Mouse (Mus musculus) embryonic facial prominence, embryonic 10.5 days (tissue): ENCODE measurements around the gene Tmem94. TPM values are rescaled to one million over a fixed set of nuclear protein-coding genes. Genes with fewer than 3 reads are reported as not detected.

Experiments
- DNase-seq: peaks from one replicate; pipeline ENCODE4 v3.0.0-alpha.2; 2017; ENCODE audit warnings: low spot score
- H3K27ac ChIP-seq: fragments of 300-500 bp; sonication (generic); replicated peaks from 2 replicates; pipeline ENCODE4 v1.5.1; 2016; ENCODE audit warnings: mild to moderate bottlenecking
- H3K27me3 ChIP-seq: fragments of 300-500 bp; sonication (generic); replicated peaks from 2 replicates; pipeline ENCODE4 v1.6.1; 2016; ENCODE audit warnings: low read depth, mild to moderate bottlenecking; ENCODE audit not compliant: poor library complexity, severe bottlenecking
- H3K36me3 ChIP-seq: fragments of 300-500 bp; sonication (generic); replicated peaks from 2 replicates; pipeline ENCODE4 v1.6.1; 2016; ENCODE audit warnings: mild to moderate bottlenecking, moderate library complexity
- H3K4me1 ChIP-seq: fragments of 300-500 bp; sonication (generic); 2 replicates; pipeline ENCODE4 v1.6.1; 2016
- H3K4me3 ChIP-seq: fragments of 300-500 bp; sonication (generic); 2 replicates; pipeline ENCODE4 v1.5.1; 2016; ENCODE audit warnings: mild to moderate bottlenecking, moderate library complexity
- H3K9me3 ChIP-seq: fragments of 300-500 bp; sonication (generic); 2 replicates; pipeline ENCODE4 v1.6.1; 2016; ENCODE audit warnings: mild to moderate bottlenecking
- WGBS: fragments of 180-500 bp; shearing (Covaris S2); methylation state at CpG from one replicate; pipeline ENCODE4 v1.1.7; 2016; 5-methylcytosine and 5-hydroxymethylcytosine counted together
- polyA plus RNA-seq: library from polyadenylated mRNA; unstranded; fragments of >200 nt; fragmentation: Nextera tagmentation; extraction: Ambion mirVana; gene quantifications from 2 replicates; pipeline ENCODE4 v1.2.1, GENCODE M21; 2016

Gene Tmem94
- polyA plus RNA-seq, 1 experiment from 2014 or later, result 34.6 TPM

GRCm38 (mm10) chr11:115829036-115829435 is 63.8 kb downstream of the Tmem94 start:
- peaks cover 77% of the 10 kb centered on the region for H3K4me1 ChIP-seq
- H3K4me3 ChIP-seq, result peak overlapping the region; percentile 5; the same call in 1 of the 2 replicates
- 57% methylated on average over 4 of the region's 4 CpGs for WGBS
- H3K36me3 ChIP-seq, result no peaks in the 10 kb centered on the region
- H3K9me3 ChIP-seq, result no peaks in the 10 kb centered on the region
- DNase-seq, result no peak
- H3K27me3 ChIP-seq, result peaks cover 88% of the 10 kb centered on the region
- H3K27ac ChIP-seq, result no peak overlapping the region; the same call in 1 of the 2 replicates

DNA sequence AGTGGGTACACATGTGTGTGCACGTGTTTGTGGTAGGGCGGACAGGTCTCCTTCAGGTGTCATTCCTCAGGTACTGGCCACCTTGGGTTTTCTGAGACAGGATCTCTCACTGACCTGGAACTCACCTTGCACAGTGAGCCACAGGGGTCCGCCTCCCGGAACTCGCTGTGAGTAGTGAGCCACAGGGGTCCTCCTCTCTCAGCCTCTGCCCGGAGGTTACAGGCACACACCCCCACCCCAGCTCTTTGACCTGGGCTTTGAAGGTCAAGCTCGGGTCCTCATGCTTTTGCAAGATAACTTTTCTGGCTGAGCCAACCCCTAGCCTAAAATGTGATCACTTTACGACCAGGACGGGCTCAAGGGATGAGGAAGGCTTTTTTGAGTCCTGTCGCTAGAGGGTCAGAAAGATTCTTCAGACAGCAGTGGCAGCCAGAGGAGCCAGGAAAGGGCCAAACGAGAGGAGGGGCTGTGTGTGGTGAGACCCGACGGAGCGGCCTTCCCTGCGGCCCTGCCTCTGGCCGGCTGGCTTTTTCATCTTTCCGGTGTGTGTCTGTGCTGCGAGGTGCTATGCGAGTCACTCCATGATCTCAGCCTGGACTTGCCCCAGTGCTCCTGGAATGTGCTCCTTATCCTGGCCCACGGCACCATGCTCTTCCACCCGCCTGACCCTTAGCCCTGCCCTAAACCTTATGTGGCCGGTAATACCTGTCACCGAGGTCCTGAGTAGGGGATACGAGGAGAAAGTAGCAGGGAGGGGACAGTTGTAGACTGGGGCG is 65.5 kb downstream of the Tmem94 start:
- peak overlapping the region; percentile 23; the same call in 1 of the 2 replicates for H3K4me3 ChIP-seq
- H3K36me3 ChIP-seq, result no peaks in the 10 kb centered on the region
- 15% methylated on average over 25 of the region's 25 CpGs for WGBS
- H3K9me3 ChIP-seq, result no peaks in the 10 kb centered on the region
- peaks cover 77% of the 10 kb centered on the region for H3K27me3 ChIP-seq
- peak overlapping the region; percentile 70; the same call in 1 of the 2 replicates for H3K27ac ChIP-seq
- DNase-seq, result no peak
- peaks cover 84% of the 10 kb centered on the region for H3K4me1 ChIP-seq

DNA sequence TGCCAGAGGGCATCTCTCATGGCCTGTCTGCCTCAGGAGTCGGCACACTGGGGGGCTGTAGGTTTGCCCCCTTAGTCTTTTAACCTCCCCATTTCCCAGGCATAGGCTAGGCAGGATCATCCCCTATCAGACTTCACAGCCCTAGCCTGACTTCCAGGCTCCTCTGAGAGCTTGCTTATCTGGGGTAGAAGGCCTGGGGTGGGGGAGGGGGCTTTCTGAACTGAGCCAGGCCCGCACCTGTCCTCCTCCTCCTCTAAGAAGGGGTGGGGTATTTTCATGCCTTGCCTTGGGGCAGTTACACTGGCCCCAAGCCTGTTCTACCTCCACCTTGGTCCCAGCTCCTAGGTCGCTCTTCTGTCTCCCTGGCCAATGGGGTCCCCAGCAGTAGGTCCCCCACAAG is 66.3 kb downstream of the Tmem94 start:
- H3K9me3 ChIP-seq, result no peaks in the 10 kb centered on the region
- no peaks in the 10 kb centered on the region for H3K36me3 ChIP-seq
- H3K4me3 ChIP-seq, result peak overlapping the region; percentile 23; the same call in 1 of the 2 replicates
- H3K4me1 ChIP-seq, result peaks cover 89% of the 10 kb centered on the region
- DNase-seq, result no peak
- peak overlapping the region; percentile 70; the same call in 1 of the 2 replicates for H3K27ac ChIP-seq
- H3K27me3 ChIP-seq, result peaks cover 77% of the 10 kb centered on the region
- 35% methylated on average over 3 of the region's 3 CpGs for WGBS

DNA sequence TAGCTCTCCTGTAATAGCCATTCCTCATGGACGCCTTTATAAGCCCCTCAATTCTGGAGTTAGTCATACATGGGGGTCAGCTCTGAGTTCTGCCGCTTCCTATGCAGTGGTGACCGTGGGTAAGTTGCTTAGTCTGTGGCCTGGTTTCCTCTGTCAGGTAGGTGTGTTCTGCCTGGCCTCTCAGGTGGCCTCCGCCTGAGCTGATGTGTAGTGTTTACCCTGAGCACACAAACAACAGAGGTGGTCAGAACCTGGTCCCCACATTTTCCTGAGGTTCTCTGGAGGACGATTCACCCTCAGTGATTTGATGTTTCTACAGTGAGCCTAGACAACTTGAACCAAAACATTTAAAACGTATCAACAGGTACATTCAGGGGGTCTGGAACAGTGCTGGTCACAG is 66.8 kb downstream of the Tmem94 start:
- Histone ChIP-seq H3K27me3 (peaks cover 74% of the 10 kb centered on the region), H3K36me3 (no peaks in the 10 kb centered on the region), H3K9me3 (no peaks in the 10 kb centered on the region), H3K4me3 (peak overlapping the region; percentile 26; the same call in 1 of the 2 replicates), H3K4me1 (peaks cover 92% of the 10 kb centered on the region), H3K27ac (peak overlapping the region; percentile 78; the same call in 1 of the 2 replicates)
- DNase-seq, result no peak
- 58% methylated on average over 6 of the region's 6 CpGs for WGBS

DNA sequence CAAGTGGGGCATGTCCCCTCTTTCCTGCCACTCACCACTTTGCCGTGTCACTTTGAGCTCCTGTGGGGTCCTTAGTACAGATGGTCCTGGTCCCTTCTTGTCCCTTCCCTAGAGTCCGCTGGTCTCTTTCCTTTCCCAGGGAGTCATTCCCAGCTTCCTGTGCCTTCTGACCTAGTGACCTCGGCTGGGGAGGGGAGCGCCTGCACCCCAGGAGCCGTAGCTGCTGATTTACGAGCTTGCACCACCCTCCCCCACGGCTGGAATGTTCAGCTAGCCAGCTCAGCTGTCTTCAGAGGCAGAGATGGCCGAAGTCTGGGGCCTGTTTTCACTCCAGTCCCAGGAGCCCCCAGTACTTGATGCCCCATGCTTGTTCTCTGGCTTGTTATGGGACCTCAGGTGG is 67.3 kb downstream of the Tmem94 start:
- H3K27me3 ChIP-seq, result peaks cover 69% of the 10 kb centered on the region
- peak; percentile 64 for DNase-seq
- WGBS, result 3% methylated on average over 8 of the region's 8 CpGs
- H3K4me3 ChIP-seq, result peak overlapping the region; percentile 26
- no peaks in the 10 kb centered on the region for H3K36me3 ChIP-seq
- H3K9me3 ChIP-seq, result no peaks in the 10 kb centered on the region
- peak overlapping the region; percentile 78 for H3K27ac ChIP-seq
- H3K4me1 ChIP-seq, result peaks cover 89% of the 10 kb centered on the region

DNA sequence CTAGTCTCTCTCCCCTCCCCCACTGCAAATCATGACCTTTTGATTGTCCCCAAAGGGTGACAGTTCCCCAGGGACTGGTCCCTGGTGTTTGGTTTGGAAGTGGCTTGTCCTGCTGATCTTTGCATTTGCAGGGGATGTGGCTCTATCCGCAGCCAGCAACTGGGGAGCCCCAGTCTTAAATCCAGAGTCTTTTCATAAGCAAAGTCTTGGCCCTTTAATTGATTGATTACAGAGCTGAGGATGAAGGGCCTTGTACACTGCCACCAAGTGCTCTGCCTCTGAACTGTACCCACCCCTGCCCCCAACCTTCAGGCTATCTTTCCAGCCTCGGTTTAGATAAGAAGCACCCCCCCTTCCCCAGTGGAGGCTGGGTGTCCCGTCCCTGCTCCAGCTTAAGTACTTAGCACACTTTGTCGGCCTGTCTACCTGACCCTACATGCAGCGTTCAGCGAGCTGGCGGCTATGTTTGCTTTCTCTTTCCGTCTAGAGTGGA is 67.8 kb downstream of the Tmem94 start:
- Histone ChIP-seq H3K9me3 (no peaks in the 10 kb centered on the region), H3K4me3 (peak overlapping the region; percentile 26), H3K27me3 (peaks cover 64% of the 10 kb centered on the region), H3K36me3 (no peaks in the 10 kb centered on the region), H3K4me1 (peaks cover 93% of the 10 kb centered on the region), H3K27ac (peak overlapping the region; percentile 78)
- peak; percentile 41 for DNase-seq
- 11% methylated on average over 8 of the region's 8 CpGs for WGBS

DNA sequence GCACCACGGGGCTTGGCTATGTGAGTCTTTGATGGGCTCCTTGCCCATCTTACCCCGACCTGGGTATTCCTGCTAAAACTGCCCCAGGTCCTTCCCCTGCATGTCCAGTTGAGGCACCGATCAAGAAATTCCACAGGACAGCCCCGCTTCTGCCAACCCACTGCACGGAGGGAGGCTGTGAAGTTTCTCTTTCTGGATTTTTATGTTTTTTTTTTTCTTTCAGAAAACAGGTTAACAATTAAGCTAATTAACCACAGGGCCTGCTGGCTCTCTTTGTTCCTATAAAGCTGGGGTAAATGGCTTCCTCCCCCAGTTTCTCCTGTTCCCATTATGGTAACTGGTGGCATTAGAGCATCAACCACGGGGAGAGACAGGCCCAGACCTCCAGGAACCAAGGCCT is 68.8 kb downstream of the Tmem94 start:
- Histone ChIP-seq H3K4me1 (peaks cover 96% of the 10 kb centered on the region), H3K9me3 (no peaks in the 10 kb centered on the region), H3K27ac (peak overlapping the region; percentile 52; the same call in 1 of the 2 replicates)

GRCm38 (mm10) chr11:115836656-115837395 is 71.6 kb downstream of the Tmem94 start:
- DNase-seq, result no peak
- H3K4me1 ChIP-seq, result peaks cover 88% of the 10 kb centered on the region
- no peak overlapping the region for H3K4me3 ChIP-seq
- 48% methylated on average over 11 of the region's 11 CpGs for WGBS
- H3K27ac ChIP-seq, result no peak overlapping the region
- no peaks in the 10 kb centered on the region for H3K36me3 ChIP-seq
- H3K27me3 ChIP-seq, result peaks cover 28% of the 10 kb centered on the region
- no peaks in the 10 kb centered on the region for H3K9me3 ChIP-seq

More for the DNA sequence above, 68.8 kb downstream of the Tmem94 start:
- Histone ChIP-seq H3K36me3 (no peaks in the 10 kb centered on the region), H3K27me3 (peaks cover 55% of the 10 kb centered on the region), H3K4me3 (no peak overlapping the region)
- no peak for DNase-seq
- 58% methylated on average over 6 of the region's 6 CpGs for whole genome bisulfite sequencing

DNA sequence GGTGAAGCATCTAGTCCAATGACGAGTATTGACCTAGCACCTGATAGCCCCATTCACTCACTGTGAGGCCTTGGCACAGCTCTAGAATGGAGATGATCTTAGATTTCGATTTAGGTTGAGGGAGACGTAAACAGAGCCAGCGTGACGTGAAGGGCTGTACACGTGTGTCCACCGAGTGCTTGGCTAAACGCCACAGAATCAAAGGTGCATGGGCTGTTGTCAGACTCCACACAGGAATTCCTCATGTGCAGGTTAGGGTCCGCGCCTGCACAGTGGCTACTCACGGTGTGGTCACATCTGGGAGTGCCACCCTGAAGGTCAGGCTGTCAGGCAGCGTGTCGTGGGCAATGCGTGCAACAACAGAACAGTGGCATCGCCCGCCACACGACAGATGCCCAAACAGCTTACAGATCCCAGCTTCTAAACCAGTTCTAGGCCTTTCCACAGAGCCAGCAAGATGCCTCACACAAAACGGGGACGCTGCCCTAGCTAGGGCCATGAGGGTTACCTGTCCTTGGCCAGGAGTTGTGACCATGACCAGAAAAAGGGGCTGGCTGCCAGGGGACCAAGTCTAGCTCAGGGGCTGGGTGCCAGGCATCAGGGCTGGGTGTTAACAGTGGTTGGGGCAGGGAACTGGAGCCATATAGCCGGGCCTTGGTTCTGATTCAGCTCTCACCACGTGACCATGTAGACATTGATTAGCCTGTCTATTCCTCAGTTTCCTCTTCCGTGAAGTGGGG is 72.5 kb downstream of the Tmem94 start:
- Histone ChIP-seq H3K27ac (no peak overlapping the region), H3K27me3 (0 out of 2 replicates have a peak, but pooled peaks cover 23% of the 10 kb centered on the region), H3K4me1 (peaks cover 88% of the 10 kb centered on the region), H3K9me3 (no peaks in the 10 kb centered on the region), H3K36me3 (no peaks in the 10 kb centered on the region), H3K4me3 (no peak overlapping the region)
- WGBS, result 92% methylated on average over 22 of the region's 22 CpGs
- DNase-seq, result no peak

GRCm38 (mm10) chr11:115838895-115839311 is 73.7 kb downstream of the Tmem94 start:
- Histone ChIP-seq H3K4me3 (no peak overlapping the region), H3K4me1 (peaks cover 87% of the 10 kb centered on the region), H3K9me3 (no peaks in the 10 kb centered on the region), H3K27me3 (0 out of 2 replicates have a peak, but pooled peaks cover 16% of the 10 kb centered on the region), H3K36me3 (no peaks in the 10 kb centered on the region), H3K27ac (peak overlapping the region; percentile 68; the same call in 1 of the 2 replicates)
- 39% methylated on average over 4 of the region's 4 CpGs for WGBS
- DNase-seq, result peak; percentile 40

DNA sequence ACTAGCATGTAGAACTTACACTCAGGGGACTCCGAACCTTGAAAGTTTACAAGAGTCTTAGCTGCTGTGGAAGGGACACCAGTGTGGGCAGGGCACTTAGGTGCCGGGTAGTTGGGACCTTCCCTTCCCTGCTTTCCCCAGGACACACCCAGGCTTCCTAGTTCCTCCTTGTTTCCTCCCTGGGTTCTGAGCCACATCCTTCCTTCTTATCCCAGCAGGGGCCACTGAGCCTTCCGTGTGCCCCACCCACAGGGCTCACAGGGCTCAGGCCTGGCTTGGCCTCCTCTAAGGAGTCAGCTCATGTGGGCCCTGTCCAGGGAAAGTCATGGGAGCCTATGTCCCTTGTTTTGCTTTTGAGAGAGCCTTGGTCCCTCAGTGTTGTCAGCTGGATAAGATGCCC is 74.5 kb downstream of the Tmem94 start:
- Histone ChIP-seq H3K36me3 (no peaks in the 10 kb centered on the region), H3K4me1 (peaks cover 87% of the 10 kb centered on the region), H3K27me3 (0 out of 2 replicates have a peak, but pooled peaks cover 16% of the 10 kb centered on the region), H3K9me3 (no peaks in the 10 kb centered on the region), H3K4me3 (no peak overlapping the region), H3K27ac (peak overlapping the region; percentile 68)
- no peak for DNase-seq
- 46% methylated on average over 3 of the region's 3 CpGs for WGBS

DNA sequence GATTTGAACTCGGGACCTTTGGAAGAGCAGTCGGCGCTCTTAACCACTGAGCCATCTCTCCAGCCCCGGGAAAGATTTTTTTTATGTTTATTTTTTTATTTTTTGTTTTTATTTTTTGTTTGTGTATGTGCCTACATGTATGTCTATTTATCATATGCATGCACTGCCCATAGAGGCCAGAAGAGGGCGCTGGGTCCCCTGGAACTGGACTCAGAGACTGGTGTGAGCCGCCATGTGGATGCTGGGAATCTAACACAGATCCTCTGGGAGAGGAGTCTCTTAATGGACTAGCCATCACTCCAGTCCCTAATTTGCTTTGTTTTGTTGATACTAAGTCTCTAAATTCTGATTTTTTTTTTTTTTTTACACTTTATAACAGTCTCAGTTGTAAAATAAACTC is 75.8 kb downstream of the Tmem94 start:
- peaks cover 80% of the 10 kb centered on the region for H3K4me1 ChIP-seq
- H3K9me3 ChIP-seq, result no peaks in the 10 kb centered on the region
- WGBS, result 83% methylated on average over 6 of the region's 6 CpGs
- H3K36me3 ChIP-seq, result peaks cover 9% of the 10 kb centered on the region
- H3K4me3 ChIP-seq, result no peak overlapping the region
- DNase-seq, result no peak
- 0 out of 2 replicates have a peak, but pooled peaks cover 8% of the 10 kb centered on the region for H3K27me3 ChIP-seq
- H3K27ac ChIP-seq, result no peak overlapping the region
